Mouse (Mus musculus) frontal cortex, postnatal 36 days (tissue): ENCODE results near the gene Cldn19.

Experiments
- DNase-seq, 2 experiments: peaks; one replicate each; pipeline ENCODE4 v3.0.0; 2022; ENCODE audit warnings: low spot score in 2 of 2

The Cldn19 gene

GRCm38 (mm10) chr4:119300761-119301160 lies 45.5 kb downstream of the Cldn19 start:
- DNase-seq, result no peak

DNA sequence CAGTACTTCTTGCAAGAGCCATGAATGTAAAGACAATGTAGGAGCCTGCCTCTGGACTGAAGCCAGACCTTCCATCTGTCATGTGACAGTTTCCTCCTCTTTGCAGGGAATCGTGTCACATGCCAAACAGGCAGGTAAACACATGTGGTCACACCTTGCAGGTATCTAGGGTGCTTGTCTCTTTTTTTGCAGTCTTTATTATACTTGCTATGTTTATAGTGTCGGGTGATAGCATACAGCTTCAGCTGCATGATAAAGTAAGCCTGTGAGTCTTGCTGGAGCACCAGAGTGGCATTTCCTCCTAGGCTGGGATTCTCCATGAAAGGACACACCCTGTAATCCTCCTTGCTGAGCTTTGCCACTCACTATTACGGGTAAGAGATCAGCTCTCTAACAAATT lies 46.6 kb downstream of the Cldn19 start:
- DNase-seq, result no peak

GRCm38 (mm10) chr4:119303291-119303690 lies 48.1 kb downstream of the Cldn19 start:
- DNase-seq, result no peak

- no peak for DNase-seq
These were observed 50.2 kb downstream of the Cldn19 start for GRCm38 (mm10) chr4:119305418-119305817.
